Mouse (Mus musculus) myocyte (in vitro differentiated cells): ENCODE data around the gene Gm5269. TPM values are rescaled to one million over a fixed set of nuclear protein-coding genes. Genes with fewer than 3 reads are reported as not detected.

Experiments used
- H3K27me3 ChIP-seq: one replicate; pipeline ENCODE4 v1.6.1; 2011; ENCODE audit not compliant: control insufficient read depth, insufficient read depth, insufficient read length
- H3K36me3 ChIP-seq: one replicate; pipeline ENCODE4 v1.6.1; 2011; ENCODE audit not compliant: control insufficient read depth, insufficient read depth
- H3K4me2 ChIP-seq: one replicate; pipeline ENCODE4 v1.6.1; 2011; ENCODE audit warnings: low read depth, control low read depth
- H3K4me3 ChIP-seq: one replicate; pipeline ENCODE4 v1.5.1; 2011; ENCODE audit warnings: mild to moderate bottlenecking, control low read depth, moderate library complexity
- H3K79me2 ChIP-seq: one replicate; pipeline ENCODE4 v1.6.1; 2011; ENCODE audit not compliant: control insufficient read depth, insufficient read depth
- H3ac ChIP-seq: one replicate; pipeline ENCODE4 v1.6.1; 2011; ENCODE audit not compliant: control insufficient read depth, insufficient read length
- CEBPB ChIP-seq: IDR thresholded peaks from 2 replicates; pipeline ENCODE4 v1.6.1; 2011; ENCODE audit warnings: mild to moderate bottlenecking, moderate library complexity; ENCODE audit not compliant: poor library complexity, insufficient read depth, severe bottlenecking
- E2F4 ChIP-seq: IDR thresholded peaks from one replicate; pipeline ENCODE4 v1.6.1; 2011; ENCODE audit warnings: mild to moderate bottlenecking, control low read depth, moderate library complexity; ENCODE audit not compliant: insufficient read depth
- MAX ChIP-seq: IDR thresholded peaks from one replicate; pipeline ENCODE4 v1.6.1; 2011; ENCODE audit warnings: low read depth, mild to moderate bottlenecking, control low read depth
- MYOD1 ChIP-seq, 3 experiments: IDR thresholded peaks; one replicate each; pipeline ENCODE4 v1.6.1; 2011; ENCODE audit warnings: control low read depth in 2 of 3, low read depth in 2 of 3, mild to moderate bottlenecking in 2 of 3, moderate library complexity in 1 of 3; ENCODE audit not compliant: insufficient read length in 2 of 3, control insufficient read depth in 1 of 3
- MYOG ChIP-seq, 3 experiments: IDR thresholded peaks; one replicate each; pipeline ENCODE4 v1.6.1; 2011; ENCODE audit warnings: control low read depth in 2 of 3, low read depth in 2 of 3, mild to moderate bottlenecking in 2 of 3; ENCODE audit not compliant: insufficient read length in 2 of 3, control insufficient read depth in 1 of 3, insufficient read depth in 1 of 3
- POLR2A ChIP-seq: IDR thresholded peaks from one replicate; pipeline ENCODE4 v1.6.1; 2011; ENCODE audit warnings: low read depth, mild to moderate bottlenecking, control low read depth, moderate library complexity; ENCODE audit not compliant: insufficient read length
- POLR2AphosphoS2 ChIP-seq: IDR thresholded peaks from one replicate; pipeline ENCODE4 v1.6.1; 2011; ENCODE audit warnings: low read depth, control low read depth; ENCODE audit not compliant: insufficient read length
- REST ChIP-seq: IDR thresholded peaks from one replicate; pipeline ENCODE4 v1.6.1; 2011; ENCODE audit warnings: mild to moderate bottlenecking, control low read depth, moderate library complexity; ENCODE audit not compliant: insufficient read depth, insufficient read length
- SRF ChIP-seq: IDR thresholded peaks from one replicate; pipeline ENCODE4 v1.6.1; 2011; ENCODE audit warnings: low read depth; ENCODE audit not compliant: control insufficient read depth, insufficient read length
- TCF12 ChIP-seq: IDR thresholded peaks from one replicate; pipeline ENCODE4 v1.6.1; 2011; ENCODE audit warnings: mild to moderate bottlenecking, control low read depth; ENCODE audit not compliant: poor library complexity, insufficient read depth, severe bottlenecking
- TCF3 ChIP-seq: IDR thresholded peaks from one replicate; pipeline ENCODE4 v1.6.1; 2011; ENCODE audit warnings: low read depth, control low read depth; ENCODE audit not compliant: insufficient read length
- USF1 ChIP-seq: IDR thresholded peaks from one replicate; pipeline ENCODE4 v1.6.1; 2011; ENCODE audit warnings: low read depth, mild to moderate bottlenecking, control low read depth, moderate library complexity
- polyA plus RNA-seq: library from polyadenylated mRNA; unstranded; fragments of >200 nt; fragmentation: generic; extraction: Trizol; gene quantifications from one replicate; pipeline ENCODE4 v1.2.1, GENCODE M21; 2012; ENCODE audit warnings: missing spikeins

The Gm5269 gene
- polyA plus RNA-seq, 1 experiment: not detected

GRCm38 (mm10) chr1:45925131-45925499 lies 35.0 kb upstream of the Gm5269 start:
- H3K27me3 ChIP-seq: no peaks in the 10 kb centered on the region
- no peaks in the 10 kb centered on the region for H3K79me2 ChIP-seq
- TF ChIP-seq MYOG (IDR thresholded peaks at IDR 0.05; ENCODE audit: control insufficient read depth in 1 of 3, insufficient read depth in 1 of 3, insufficient read length in 2 of 3, low read depth in 2 of 3) (no peak), E2F4 (no peak), MYOD1 (IDR thresholded peaks at IDR 0.05; ENCODE audit: control insufficient read depth in 1 of 3, insufficient read length in 2 of 3, low read depth in 2 of 3) (no peak), REST (no peak), MAX (no peak), USF1 (no peak), POLR2AphosphoS2 (no peak), TCF12 (no peak), CEBPB (no peak), POLR2A (no peak), SRF (no peak), TCF3 (no peak)
- H3ac ChIP-seq: no peak overlapping the region
- H3K4me3 ChIP-seq: peak overlapping the region; percentile 80
- peak overlapping the region; percentile 89 for H3K4me2 ChIP-seq
- no peaks in the 10 kb centered on the region for H3K36me3 ChIP-seq

GRCm38 (mm10) chr1:45924516-45924915 lies 34.4 kb upstream of the Gm5269 start:
- Histone ChIP-seq H3K4me3 (peak overlapping the region; percentile 80), H3K4me2 (peak overlapping the region; percentile 89), H3K79me2 (no peaks in the 10 kb centered on the region), H3K27me3 (no peaks in the 10 kb centered on the region), H3K36me3 (no peaks in the 10 kb centered on the region), H3ac (no peak overlapping the region)
- TF ChIP-seq MAX (no peak), TCF3 (no peak), REST (no peak), MYOG (IDR thresholded peaks at IDR 0.05; ENCODE audit: control insufficient read depth in 1 of 3, insufficient read depth in 1 of 3, insufficient read length in 2 of 3, low read depth in 2 of 3) (no peak)

DNA sequence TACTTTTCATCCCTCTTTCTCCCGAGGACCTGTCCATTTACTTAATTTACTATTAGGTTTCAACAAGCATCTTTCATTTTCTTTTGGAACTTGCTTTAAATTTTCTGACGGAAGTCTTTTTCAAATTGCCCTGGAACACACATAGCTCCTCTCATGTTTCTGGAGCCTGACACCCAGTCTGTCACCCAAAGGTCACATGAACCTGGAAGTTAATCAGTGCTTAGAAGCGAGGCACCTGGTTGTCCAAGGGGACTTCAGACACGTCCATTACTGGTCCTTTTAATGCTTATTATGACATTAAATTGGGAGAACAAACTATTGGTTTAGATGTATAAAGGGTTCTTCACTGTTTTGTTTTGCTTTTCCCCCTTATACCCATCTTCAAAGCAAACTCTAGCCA lies 33.2 kb upstream of the Gm5269 start:
- Histone ChIP-seq H3K79me2 (no peaks in the 10 kb centered on the region), H3ac (no peak overlapping the region), H3K4me3 (peak overlapping the region; percentile 80), H3K36me3 (no peaks in the 10 kb centered on the region), H3K27me3 (no peaks in the 10 kb centered on the region), H3K4me2 (peak overlapping the region; percentile 89)
- no peak for TF ChIP-seq MYOD1 (IDR thresholded peaks at IDR 0.05; ENCODE audit: control insufficient read depth in 1 of 3, insufficient read length in 2 of 3, low read depth in 2 of 3)
- no peak for TF ChIP-seq MYOG (IDR thresholded peaks at IDR 0.05; ENCODE audit: control insufficient read depth in 1 of 3, insufficient read depth in 1 of 3, insufficient read length in 2 of 3, low read depth in 2 of 3)
- no peak for TF ChIP-seq TCF3
- no peak for TF ChIP-seq TCF12
- no peak for TF ChIP-seq CEBPB
- TF ChIP-seq MAX: no peak
- no peak for TF ChIP-seq E2F4
- TF ChIP-seq SRF: no peak
- TF ChIP-seq REST: no peak
- TF ChIP-seq USF1: no peak
- no peak for TF ChIP-seq POLR2A

- Histone ChIP-seq H3ac (no peak overlapping the region), H3K36me3 (peaks cover 7% of the 10 kb centered on the region), H3K4me3 (no peak overlapping the region), H3K27me3 (no peaks in the 10 kb centered on the region), H3K4me2 (no peak overlapping the region), H3K79me2 (no peaks in the 10 kb centered on the region)
- no peak for TF ChIP-seq SRF
- no peak for TF ChIP-seq MYOD1 (IDR thresholded peaks at IDR 0.05; ENCODE audit: control insufficient read depth in 1 of 3, insufficient read length in 2 of 3, low read depth in 2 of 3)
- TF ChIP-seq MAX: no peak
- TF ChIP-seq POLR2A: no peak
- TF ChIP-seq CEBPB: no peak
- no peak for TF ChIP-seq POLR2AphosphoS2
- TF ChIP-seq TCF3: no peak
- no peak for TF ChIP-seq E2F4
- TF ChIP-seq TCF12: no peak
- no peak for TF ChIP-seq REST
- no peak for TF ChIP-seq MYOG (IDR thresholded peaks at IDR 0.05; ENCODE audit: control insufficient read depth in 1 of 3, insufficient read depth in 1 of 3, insufficient read length in 2 of 3, low read depth in 2 of 3)
- TF ChIP-seq USF1: no peak
These were observed 30.6 kb upstream of the Gm5269 start for GRCm38 (mm10) chr1:45920703-45921102.

- H3ac ChIP-seq: no peak overlapping the region
- no peaks in the 10 kb centered on the region for H3K27me3 ChIP-seq
These were observed 29.7 kb upstream of the Gm5269 start for GRCm38 (mm10) chr1:45919752-45920151.

More at GRCm38 (mm10) chr1:45919752-45920151, 29.7 kb upstream of the Gm5269 start:
- Histone ChIP-seq H3K36me3 (peaks cover 8% of the 10 kb centered on the region), H3K4me3 (no peak overlapping the region), H3K4me2 (no peak overlapping the region), H3K79me2 (no peaks in the 10 kb centered on the region)
- TF ChIP-seq POLR2AphosphoS2: no peak
- TF ChIP-seq CEBPB: no peak
- no peak for TF ChIP-seq USF1
- no peak for TF ChIP-seq E2F4
- TF ChIP-seq MYOG (IDR thresholded peaks at IDR 0.05; ENCODE audit: control insufficient read depth in 1 of 3, insufficient read depth in 1 of 3, insufficient read length in 2 of 3, low read depth in 2 of 3): no peak
- TF ChIP-seq TCF3: no peak
- no peak for TF ChIP-seq REST
- TF ChIP-seq MAX: no peak
- no peak for TF ChIP-seq POLR2A
- TF ChIP-seq MYOD1 (IDR thresholded peaks at IDR 0.05; ENCODE audit: control insufficient read depth in 1 of 3, insufficient read length in 2 of 3, low read depth in 2 of 3): no peak
- no peak for TF ChIP-seq SRF
- TF ChIP-seq TCF12: no peak
